Mouse (Mus musculus): Measurements from ENCODE around the gene Plekhg6. TPM values are rescaled to one million over a fixed set of nuclear protein-coding genes. Genes with fewer than 3 reads are reported as not detected.

Gene Plekhg6
- polyA plus RNA-seq, 1 experiment from 2014 or later: 0.08 TPM

GRCm38 (mm10) chr6:125407224-125407623, 26.6 kb upstream of the Plekhg6 start:
- no peak overlapping the region for H3K4me2 ChIP-seq (ENCODE audit: low read depth, low read length)
- no peak for DNase-seq (ENCODE audit: low spot score)
- 83% methylated on average over 7 of the region's 7 CpGs for WGBS
- H3K4me3 ChIP-seq (ENCODE audit: low read depth, low read length): no peak overlapping the region
- H3K27me3 ChIP-seq (ENCODE audit: control insufficient read depth, insufficient read depth, low read length): no peaks in the 10 kb centered on the region
- H3K36me3 ChIP-seq (replicated peaks; ENCODE audit: control insufficient read depth, insufficient read depth, low read depth, low read length): no peaks in the 10 kb centered on the region
- no peak overlapping the region for H3K27ac ChIP-seq (replicated peaks; ENCODE audit: low read depth, low read length)
- H3K9ac ChIP-seq (replicated peaks; ENCODE audit: low read length): no peak overlapping the region
- H3K4me1 ChIP-seq (ENCODE audit: control insufficient read depth, insufficient read depth, low read length): no peaks in the 10 kb centered on the region
- H3K9me3 ChIP-seq (replicated peaks; ENCODE audit: control insufficient read depth, low read length): no peaks in the 10 kb centered on the region
- ATAC-seq (replicated peaks; ENCODE audit: insufficient number of reproducible peaks, low FRiP score, low TSS enrichment, low read depth): no peak

DNA sequence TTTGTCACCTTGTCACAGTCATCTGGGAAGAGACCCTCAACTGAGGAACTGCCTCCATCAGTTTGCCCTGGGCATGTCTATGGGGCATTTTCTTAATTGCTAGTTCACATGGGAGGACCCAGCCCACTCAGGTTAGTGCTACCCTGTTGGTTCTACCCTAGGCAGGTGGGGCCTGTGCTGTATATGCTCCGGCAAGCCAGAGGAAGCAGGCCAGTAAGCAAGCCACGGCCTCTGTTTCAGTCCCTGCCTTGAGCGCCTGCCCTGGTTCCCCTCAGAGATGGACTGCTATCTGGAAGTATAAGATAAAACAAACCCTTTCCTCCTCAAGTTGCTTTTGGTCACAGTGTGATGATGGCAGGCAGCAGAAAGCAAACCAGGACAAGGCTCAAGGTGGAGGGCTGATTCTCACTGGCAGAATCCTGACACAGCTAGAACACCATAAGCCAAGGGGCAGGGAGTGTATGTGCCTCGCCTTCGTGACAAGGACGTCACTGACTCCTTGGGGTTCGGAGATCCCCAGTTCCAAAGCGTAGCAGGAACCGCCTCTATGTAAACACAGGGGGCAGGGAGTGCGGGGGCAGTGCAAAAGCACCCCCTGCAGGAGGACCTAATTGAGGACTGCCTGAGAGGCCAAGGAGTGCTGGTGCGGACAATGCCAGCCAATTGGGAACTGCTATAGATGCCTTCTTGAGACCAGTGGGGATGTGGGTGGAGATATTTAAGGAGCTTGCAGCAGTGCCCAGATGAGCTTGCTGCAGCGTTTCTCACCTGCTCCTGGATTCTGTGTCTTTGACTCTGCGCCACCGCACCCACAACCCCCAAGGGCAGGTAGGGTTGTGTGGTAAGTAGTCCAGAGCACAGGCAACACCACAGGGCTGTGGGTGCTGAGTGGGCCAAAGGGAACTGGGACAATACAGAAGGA, 25.1 kb upstream of the Plekhg6 start:
- Histone ChIP-seq H3K9me3 (replicated peaks; ENCODE audit: control insufficient read depth, low read length) (no peaks in the 10 kb centered on the region), H3K9ac (replicated peaks; ENCODE audit: low read length) (no peak overlapping the region), H3K36me3 (replicated peaks; ENCODE audit: control insufficient read depth, insufficient read depth, low read depth, low read length) (no peaks in the 10 kb centered on the region), H3K4me1 (ENCODE audit: control insufficient read depth, insufficient read depth, low read length) (no peaks in the 10 kb centered on the region), H3K4me3 (ENCODE audit: low read depth, low read length) (no peak overlapping the region), H3K27ac (replicated peaks; ENCODE audit: low read depth, low read length) (no peak overlapping the region), H3K4me2 (ENCODE audit: low read depth, low read length) (no peak overlapping the region), H3K27me3 (ENCODE audit: control insufficient read depth, insufficient read depth, low read length) (no peaks in the 10 kb centered on the region)
- ATAC-seq (replicated peaks; ENCODE audit: insufficient number of reproducible peaks, low FRiP score, low TSS enrichment, low read depth) (no peak), DNase-seq (ENCODE audit: low spot score) (no peak)
- WGBS: 54% methylated on average over 14 of the region's 14 CpGs

- no peaks in the 10 kb centered on the region; the same call in 1 of the 2 replicates for H3K27me3 ChIP-seq (ENCODE audit: control insufficient read depth, insufficient read depth, low read length)
- no peak for ATAC-seq (replicated peaks; ENCODE audit: insufficient number of reproducible peaks, low FRiP score, low TSS enrichment, low read depth)
- H3K9ac ChIP-seq (replicated peaks; ENCODE audit: low read length): no peak overlapping the region
- no peak overlapping the region for H3K4me2 ChIP-seq (ENCODE audit: low read depth, low read length)
- no peaks in the 10 kb centered on the region for H3K9me3 ChIP-seq (replicated peaks; ENCODE audit: control insufficient read depth, low read length)
- DNase-seq (ENCODE audit: low spot score): no peak
- H3K27ac ChIP-seq (replicated peaks; ENCODE audit: low read depth, low read length): no peak overlapping the region
- H3K4me1 ChIP-seq (ENCODE audit: control insufficient read depth, insufficient read depth, low read length): no peaks in the 10 kb centered on the region
- WGBS: 86% methylated on average over 5 of the region's 5 CpGs
- no peaks in the 10 kb centered on the region for H3K36me3 ChIP-seq (replicated peaks; ENCODE audit: control insufficient read depth, insufficient read depth, low read depth, low read length)
- no peak overlapping the region for H3K4me3 ChIP-seq (ENCODE audit: low read depth, low read length)
Measured at GRCm38 (mm10) chr6:125389853-125390252, 9.3 kb upstream of the Plekhg6 start.

DNA sequence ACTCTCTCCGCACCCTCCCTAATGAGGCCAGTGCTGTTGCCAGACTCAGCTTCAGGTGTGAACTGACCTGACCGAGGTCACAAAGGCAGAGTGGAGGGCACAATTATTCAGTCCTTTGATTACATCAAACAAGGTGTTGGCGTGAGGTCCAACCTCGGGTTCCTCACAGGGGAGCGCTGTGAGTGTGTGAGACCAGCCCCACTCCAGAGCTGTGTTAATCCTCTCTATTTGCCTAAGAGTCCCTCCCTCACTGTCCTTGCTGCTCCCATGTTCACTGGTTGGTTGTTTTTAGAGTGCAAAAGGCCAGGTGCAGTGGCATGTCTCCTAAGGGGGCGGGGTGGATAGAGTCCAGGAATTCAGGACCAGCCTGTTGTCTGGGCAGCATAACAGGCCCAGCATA, 5.5 kb upstream of the Plekhg6 start:
- DNase-seq (ENCODE audit: low spot score): no peak
- WGBS: 72% methylated on average over 6 of the region's 6 CpGs
- H3K4me3 ChIP-seq (ENCODE audit: low read depth, low read length): no peak overlapping the region
- no peaks in the 10 kb centered on the region for H3K9me3 ChIP-seq (replicated peaks; ENCODE audit: control insufficient read depth, low read length)
- H3K4me1 ChIP-seq (ENCODE audit: control insufficient read depth, insufficient read depth, low read length): no peaks in the 10 kb centered on the region
- no peak overlapping the region for H3K9ac ChIP-seq (replicated peaks; ENCODE audit: low read length)
- no peaks in the 10 kb centered on the region for H3K36me3 ChIP-seq (replicated peaks; ENCODE audit: control insufficient read depth, insufficient read depth, low read depth, low read length)
- no peak for ATAC-seq (replicated peaks; ENCODE audit: insufficient number of reproducible peaks, low FRiP score, low TSS enrichment, low read depth)
- no peak overlapping the region for H3K4me2 ChIP-seq (ENCODE audit: low read depth, low read length)
- peaks cover under 1% of the 10 kb centered on the region; the same call in 1 of the 2 replicates for H3K27me3 ChIP-seq (ENCODE audit: control insufficient read depth, insufficient read depth, low read length)
- no peak overlapping the region for H3K27ac ChIP-seq (replicated peaks; ENCODE audit: low read depth, low read length)

DNA sequence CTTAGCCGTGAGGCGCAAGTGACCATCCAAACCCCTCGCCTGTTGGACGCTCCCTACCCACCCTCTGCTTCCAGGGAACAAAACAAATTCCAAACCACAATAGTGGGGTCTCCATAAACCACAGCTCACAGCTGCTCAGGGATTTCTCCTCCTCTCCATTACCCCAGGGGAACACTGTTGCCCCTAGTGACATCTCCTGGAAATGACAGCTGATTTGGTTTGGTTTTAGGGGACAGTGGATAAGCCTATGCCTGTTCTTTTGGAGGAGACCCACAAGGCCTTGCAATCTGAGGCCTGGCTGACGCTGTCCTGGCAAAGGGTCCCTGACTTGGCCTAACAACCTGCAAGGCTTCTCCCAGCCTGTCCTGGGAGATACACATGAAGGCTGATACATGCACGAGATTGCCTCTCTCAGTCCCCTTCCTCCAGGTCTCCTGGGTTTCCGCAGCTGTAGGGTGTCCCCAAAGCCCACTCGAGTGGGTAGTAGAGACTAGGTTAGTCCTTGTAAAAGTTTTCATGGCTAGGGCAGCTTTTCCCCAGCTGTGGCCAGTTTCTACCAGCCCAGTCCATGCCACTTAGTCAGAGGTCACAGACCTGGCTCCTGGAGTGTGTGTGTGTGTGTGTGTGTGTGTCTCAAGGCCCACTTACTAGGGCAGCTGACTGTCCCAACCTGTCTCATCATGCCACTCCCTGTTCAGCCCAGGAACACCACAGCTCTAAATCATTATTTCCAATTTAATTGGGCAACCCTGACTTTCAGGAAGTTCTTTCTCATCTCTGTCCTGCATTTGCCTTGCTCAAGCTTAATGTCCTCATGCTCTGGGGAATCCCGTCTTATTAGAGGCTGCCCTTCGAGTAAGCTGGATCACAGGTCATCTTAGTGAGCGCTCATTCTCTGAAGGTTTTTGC, 4.7 kb upstream of the Plekhg6 start:
- DNase-seq (ENCODE audit: low spot score): peak; percentile 44
- Histone ChIP-seq H3K9me3 (replicated peaks; ENCODE audit: control insufficient read depth, low read length) (no peaks in the 10 kb centered on the region), H3K4me2 (ENCODE audit: low read depth, low read length) (no peak overlapping the region), H3K4me3 (ENCODE audit: low read depth, low read length) (no peak overlapping the region), H3K27me3 (ENCODE audit: control insufficient read depth, insufficient read depth, low read length) (peaks cover 8% of the 10 kb centered on the region), H3K4me1 (ENCODE audit: control insufficient read depth, insufficient read depth, low read length) (peaks cover 4% of the 10 kb centered on the region; the same call in 1 of the 2 replicates), H3K27ac (replicated peaks; ENCODE audit: low read depth, low read length) (no peak overlapping the region), H3K36me3 (replicated peaks; ENCODE audit: control insufficient read depth, insufficient read depth, low read depth, low read length) (no peaks in the 10 kb centered on the region), H3K9ac (replicated peaks; ENCODE audit: low read length) (no peak overlapping the region)
- no peak for ATAC-seq (replicated peaks; ENCODE audit: insufficient number of reproducible peaks, low FRiP score, low TSS enrichment, low read depth)
- 64% methylated on average over 11 of the region's 11 CpGs for WGBS

DNA sequence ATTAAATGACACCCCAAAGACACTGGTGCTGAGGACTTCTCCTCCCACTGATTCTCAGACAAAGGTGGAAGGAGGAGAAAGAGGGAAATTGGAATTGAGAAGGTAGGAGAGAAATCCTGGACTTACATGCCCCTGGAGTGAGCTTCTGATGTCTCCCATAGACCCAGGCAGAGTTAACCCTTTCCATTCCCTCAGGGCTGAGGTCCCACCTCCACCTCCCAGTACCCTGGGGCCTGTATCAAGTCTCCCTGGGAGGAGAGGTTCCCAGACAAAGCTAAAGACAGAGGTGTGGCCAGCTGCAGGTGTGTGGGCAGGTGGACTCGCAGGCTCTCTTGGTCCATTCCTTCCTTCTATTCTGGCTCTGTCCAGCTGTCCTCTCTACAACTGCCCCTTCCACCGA, 1.4 kb upstream of the Plekhg6 start:
- H3K36me3 ChIP-seq (replicated peaks; ENCODE audit: control insufficient read depth, insufficient read depth, low read depth, low read length): no peaks in the 10 kb centered on the region
- no peak overlapping the region for H3K4me3 ChIP-seq (ENCODE audit: low read depth, low read length)
- ATAC-seq (replicated peaks; ENCODE audit: insufficient number of reproducible peaks, low FRiP score, low TSS enrichment, low read depth) (no peak), DNase-seq (ENCODE audit: low spot score) (no peak)
- no peak overlapping the region for H3K9ac ChIP-seq (replicated peaks; ENCODE audit: low read length)
- no peak overlapping the region for H3K27ac ChIP-seq (replicated peaks; ENCODE audit: low read depth, low read length)
- no peak overlapping the region for H3K4me2 ChIP-seq (ENCODE audit: low read depth, low read length)
- WGBS: 74% methylated on average over 2 of the region's 2 CpGs
- peaks cover 11% of the 10 kb centered on the region for H3K4me1 ChIP-seq (ENCODE audit: control insufficient read depth, insufficient read depth, low read length)
- H3K9me3 ChIP-seq (replicated peaks; ENCODE audit: control insufficient read depth, low read length): no peaks in the 10 kb centered on the region
- H3K27me3 ChIP-seq (ENCODE audit: control insufficient read depth, insufficient read depth, low read length): peaks cover 39% of the 10 kb centered on the region

GRCm38 (mm10) chr6:125379781-125380180, 812 bp downstream of the Plekhg6 start:
- no peak overlapping the region for H3K9ac ChIP-seq (replicated peaks; ENCODE audit: low read length)
- no peak for DNase-seq (ENCODE audit: low spot score)
- no peaks in the 10 kb centered on the region for H3K36me3 ChIP-seq (replicated peaks; ENCODE audit: control insufficient read depth, insufficient read depth, low read depth, low read length)
- peak overlapping the region; percentile 27; the same call in 1 of the 2 replicates for H3K4me3 ChIP-seq (ENCODE audit: low read depth, low read length)
- no peak overlapping the region for H3K27ac ChIP-seq (replicated peaks; ENCODE audit: low read depth, low read length)
- H3K4me1 ChIP-seq (ENCODE audit: control insufficient read depth, insufficient read depth, low read length): peaks cover 11% of the 10 kb centered on the region
- H3K4me2 ChIP-seq (ENCODE audit: low read depth, low read length): peak overlapping the region; percentile 49
- ATAC-seq (replicated peaks; ENCODE audit: insufficient number of reproducible peaks, low FRiP score, low TSS enrichment, low read depth): no peak
- WGBS: under 1% methylated on average over 8 of the region's 9 CpGs
- H3K9me3 ChIP-seq (replicated peaks; ENCODE audit: control insufficient read depth, low read length): no peaks in the 10 kb centered on the region
- H3K27me3 ChIP-seq (ENCODE audit: control insufficient read depth, insufficient read depth, low read length): peaks cover 39% of the 10 kb centered on the region
